Mouse (Mus musculus): Measurements from ENCODE around the gene Mroh2a.

Mroh2a gene

DNA sequence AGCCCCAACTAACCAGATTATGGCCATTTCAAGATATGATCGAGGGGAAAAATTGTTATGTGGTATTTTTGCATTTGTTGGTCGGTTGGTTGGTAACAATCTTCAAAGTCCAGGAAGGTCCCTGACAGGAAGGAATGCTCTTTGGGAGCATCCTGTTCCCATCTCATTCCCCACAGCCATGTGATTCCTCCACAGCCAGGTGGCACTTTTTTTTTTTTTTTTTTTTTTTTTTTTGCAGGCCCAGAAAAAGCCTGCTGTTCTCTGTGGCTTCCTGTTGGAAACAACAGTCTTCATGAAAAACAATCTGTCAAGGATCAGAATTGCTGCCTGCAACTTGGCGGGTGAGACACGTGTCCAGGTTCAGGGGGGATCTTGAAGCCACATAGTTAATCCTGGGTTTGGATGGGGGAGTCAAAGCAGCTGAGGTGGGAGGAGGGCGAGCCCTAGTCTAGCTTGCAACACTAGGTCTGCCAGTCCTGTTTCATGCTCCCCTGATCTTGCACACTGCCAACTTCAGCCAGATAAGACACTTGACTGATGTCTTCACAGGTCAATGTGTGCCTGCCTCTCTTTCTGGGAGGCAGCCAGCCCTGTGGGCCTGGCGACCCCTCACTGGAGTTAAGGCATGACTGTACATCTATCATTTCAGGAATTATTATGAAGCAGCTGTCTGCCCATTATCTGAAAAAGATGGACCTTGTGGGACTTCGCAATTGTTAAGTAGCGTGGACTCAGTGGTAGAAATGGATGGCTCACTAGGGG is 32.3 kb downstream of the Mroh2a start:
- DNase-seq (ENCODE audit: low spot score) = no peak

DNA sequence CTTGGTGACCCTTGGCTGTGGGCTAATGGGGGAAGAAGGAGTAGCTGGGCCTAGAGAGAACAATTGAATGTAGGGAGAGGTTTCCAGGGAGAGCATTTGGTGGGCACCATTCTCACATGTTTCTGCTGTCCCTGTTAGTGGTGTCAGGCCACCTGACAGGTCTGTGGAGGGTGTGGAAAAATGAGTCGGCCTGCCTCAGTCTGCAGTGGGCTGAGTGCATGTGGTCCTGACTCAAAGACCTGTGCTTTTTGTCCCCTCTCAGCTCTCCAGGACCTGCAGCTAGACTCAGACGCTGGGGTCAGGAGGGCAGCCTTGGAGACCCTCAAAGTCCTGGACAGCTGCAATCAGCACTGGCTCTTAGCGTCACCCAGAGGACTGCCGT is 32.8 kb downstream of the Mroh2a start:
- DNase-seq (ENCODE audit: low spot score) = no peak

DNA sequence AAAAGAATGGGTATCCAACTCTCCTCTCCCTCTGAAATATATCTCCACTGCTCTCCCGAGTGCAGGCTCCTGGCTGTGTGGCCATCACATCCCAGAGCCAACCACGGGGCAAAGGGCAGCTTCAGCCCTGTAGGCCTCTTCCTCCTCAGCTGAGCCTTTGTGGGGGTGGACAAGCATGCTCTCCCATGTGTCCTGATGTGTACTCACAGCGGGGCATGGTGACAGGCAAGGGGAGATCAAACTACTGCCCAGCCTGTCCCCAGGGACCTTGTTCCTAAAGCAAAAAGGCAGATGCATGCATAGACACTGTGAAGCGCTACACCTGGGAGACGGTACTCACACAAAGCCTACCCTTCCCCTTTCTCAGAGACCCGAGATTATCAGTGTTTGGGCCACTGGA is 33.3 kb downstream of the Mroh2a start:
- no peak for DNase-seq (ENCODE audit: low spot score)

DNA sequence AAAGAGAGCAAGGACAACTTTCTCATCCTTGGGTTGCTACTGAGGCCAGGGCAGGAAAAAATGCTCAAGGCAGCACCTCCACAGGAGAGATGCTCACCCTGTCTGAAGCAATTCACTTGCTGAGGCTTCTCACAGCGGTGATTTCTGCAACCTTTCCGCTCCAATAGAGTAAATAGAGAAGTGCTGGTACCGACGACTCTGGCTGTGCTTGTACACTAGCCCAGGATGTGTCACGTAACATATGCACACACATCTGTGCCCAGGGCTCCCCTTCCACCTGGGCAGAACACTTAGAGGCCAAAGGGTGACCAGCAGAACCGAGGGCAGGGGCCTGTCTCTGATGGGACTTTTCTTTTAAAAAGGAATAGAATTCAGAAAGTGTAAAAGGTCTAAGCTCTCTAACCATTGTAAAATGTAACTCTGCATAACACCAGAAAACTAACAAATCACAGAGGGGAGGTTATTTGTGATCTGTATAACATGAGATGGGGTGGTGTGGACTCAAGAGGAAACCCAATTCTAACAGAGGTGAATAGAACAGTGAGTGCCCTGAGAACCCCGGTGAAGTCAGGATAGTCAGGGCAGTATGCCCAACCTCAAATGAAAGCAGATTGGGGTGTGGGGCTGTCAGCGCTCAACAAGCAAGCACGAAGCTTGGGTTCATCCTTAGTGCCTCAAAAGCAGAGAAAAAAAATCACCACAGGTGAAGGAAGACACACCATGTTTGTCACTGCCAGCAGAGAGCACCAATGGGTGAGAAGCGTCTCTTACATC is 34.0 kb downstream of the Mroh2a start:
- no peak for DNase-seq (ENCODE audit: low spot score)

DNA sequence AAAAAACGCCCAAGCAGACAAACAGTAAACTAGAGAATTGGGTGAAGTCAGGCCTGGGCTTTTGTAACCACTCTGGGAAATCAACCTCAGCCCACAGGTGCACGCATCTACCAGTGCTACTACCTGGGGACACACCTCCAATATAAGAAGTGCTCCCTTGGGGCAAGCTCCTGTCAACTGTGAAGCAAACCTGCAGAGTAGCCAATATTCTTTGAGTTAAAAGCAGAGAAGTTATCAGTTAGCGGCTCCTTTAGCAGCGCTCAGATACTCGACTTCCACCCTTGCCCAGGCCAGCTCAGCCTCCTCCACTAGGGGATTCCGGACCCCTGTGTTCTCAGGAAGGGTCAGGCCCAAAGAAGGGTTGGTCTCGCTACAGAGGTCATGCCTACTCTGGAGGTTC is 34.9 kb downstream of the Mroh2a start:
- DNase-seq (ENCODE audit: low spot score) = no peak

DNA sequence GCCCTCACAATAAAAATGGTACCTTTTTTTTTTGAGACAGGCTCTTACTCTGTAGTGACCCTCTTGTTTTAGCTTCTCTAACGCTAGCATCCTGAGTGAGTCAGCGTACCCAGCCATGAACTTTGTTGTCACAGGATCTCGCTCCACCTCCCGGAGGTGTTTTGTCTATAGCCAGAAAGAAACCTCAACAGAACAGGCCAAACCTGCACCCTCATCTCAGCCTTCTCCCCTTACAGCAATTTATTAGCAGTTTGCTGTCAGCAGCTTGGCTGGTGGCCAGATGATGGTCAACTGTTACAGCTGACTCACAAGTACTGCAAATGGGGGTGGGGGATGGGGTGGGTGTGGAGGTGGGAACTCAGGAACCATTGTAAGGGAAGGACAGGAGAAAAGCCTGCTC is 35.5 kb downstream of the Mroh2a start:
- DNase-seq (ENCODE audit: low spot score) = no peak

DNA sequence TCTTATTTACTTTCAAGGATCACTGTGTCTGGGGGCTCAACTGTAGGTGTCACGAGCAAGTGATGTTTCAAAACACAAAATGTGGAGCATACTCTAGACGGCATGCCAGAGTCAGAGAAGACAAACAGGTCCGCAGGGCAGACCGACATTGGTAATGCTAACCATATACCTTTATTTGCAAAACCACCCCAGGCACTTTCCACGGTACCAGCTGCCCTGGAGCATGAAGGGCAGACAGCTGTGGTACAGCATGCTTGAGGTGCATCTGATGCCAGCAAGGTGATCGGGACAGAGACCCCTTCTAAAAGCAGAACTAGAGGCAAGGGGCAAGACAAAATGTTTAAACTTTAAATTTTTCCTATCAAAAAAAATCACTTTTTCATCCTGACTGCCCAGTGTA is 36.2 kb downstream of the Mroh2a start:
- DNase-seq (ENCODE audit: low spot score) = no peak

DNA sequence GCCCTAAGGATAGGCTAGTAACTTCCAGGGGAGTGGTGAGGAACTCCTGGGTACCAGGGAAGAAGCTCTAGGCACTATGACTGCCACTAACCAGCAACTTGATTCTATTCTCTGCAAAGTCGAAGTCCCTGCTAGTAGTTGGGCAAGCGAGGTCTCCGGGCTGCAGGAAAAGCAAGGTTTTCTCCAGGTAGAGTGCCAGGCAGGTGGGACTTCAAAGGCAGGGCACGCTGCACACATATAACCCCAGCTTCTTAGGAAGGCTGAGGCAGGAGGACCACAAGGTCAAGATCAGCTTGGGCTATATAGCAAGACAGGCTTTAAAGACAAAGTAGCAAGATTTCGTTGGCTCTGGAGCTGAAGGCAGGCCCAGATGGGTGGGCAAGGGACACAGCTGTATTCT is 37.0 kb downstream of the Mroh2a start:
- no peak for DNase-seq (ENCODE audit: low spot score)

DNA sequence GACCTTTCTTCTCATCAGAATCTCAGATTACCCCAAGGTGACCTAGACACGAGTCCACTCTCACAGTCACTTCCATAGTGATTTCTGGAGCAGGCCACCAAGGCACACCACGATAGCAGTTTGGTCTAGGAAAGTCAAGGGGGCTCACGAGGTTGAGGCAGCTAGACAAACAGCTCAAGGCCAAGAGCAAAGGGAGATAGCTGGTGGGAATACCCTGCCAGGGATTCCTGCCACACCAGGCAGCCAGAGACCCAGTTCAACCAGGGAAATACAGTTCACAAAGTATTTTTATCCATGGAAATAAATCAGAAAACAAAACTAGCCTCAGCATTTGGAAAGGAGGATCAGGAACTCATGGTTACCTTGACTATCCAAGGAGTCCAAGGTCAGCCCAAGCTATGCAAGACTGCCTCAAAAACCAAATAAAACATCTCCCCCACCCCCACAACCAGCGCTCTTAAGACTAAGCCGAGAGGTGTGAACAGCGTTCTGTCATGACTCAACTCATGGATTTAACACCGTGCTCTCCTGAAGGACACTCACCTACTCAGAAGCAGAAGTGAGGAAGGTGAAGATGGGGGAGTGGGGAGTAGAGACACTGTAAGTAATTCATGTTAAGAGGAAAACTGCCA is 37.6 kb downstream of the Mroh2a start:
- DNase-seq (ENCODE audit: low spot score) = no peak

DNA sequence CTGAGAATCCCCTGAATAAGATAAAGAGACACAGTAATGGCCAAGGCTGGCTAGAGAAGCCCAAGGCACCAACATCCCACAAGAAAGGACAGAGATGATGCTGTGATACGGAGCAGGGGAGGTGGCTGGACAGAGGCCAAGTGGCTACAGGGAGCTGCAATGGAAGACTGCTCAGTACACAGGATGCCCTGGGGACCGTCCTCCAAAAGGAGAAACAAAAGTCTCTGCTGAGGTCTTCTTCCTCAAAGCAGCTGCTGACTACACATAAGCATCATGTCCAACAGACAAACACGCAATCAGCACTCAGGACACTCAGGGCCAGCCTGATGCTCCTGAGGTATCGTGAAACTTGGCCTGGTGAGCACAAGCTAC is 38.1 kb downstream of the Mroh2a start:
- DNase-seq (ENCODE audit: low spot score) = no peak

DNA sequence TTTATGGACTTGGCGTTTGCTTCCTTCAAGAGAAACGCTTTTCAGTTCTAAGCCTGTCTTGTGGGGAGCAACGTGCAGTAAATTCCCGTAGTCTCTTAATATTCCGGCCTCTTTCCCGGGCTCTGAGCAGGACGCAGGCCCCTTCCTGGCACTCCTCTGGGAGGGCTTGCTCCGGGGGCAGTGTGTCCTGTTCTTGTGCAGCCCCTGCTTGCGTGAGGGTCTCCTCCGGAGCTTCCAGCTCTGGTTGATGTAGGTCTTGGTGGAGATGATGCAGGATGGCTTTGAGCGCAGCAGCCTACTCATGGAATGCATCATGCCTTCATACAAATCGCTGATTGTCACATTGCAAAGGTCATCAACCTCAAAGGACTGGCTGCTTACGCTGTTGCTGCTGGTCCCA is 39.3 kb downstream of the Mroh2a start:
- DNase-seq (ENCODE audit: low spot score) = no peak

DNA sequence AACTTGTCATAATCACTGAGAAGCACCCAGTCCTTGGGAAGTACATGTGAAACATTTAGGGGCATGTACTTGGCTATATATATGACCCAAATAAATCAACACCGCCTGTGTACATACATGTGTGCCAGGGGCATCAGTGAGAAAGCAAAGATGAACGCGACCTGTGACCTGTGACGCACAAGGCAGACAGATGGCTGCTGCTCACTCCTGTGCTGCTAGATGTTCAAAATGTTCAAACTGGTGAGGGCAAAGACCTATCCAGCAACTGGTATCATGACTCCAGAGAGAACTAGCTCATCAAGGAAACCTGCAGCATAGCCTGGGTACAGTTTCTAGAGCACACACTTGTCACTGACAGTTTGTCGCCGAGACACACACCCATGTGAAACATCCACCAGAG is 40.7 kb downstream of the Mroh2a start:
- DNase-seq (ENCODE audit: low spot score) = no peak

DNA sequence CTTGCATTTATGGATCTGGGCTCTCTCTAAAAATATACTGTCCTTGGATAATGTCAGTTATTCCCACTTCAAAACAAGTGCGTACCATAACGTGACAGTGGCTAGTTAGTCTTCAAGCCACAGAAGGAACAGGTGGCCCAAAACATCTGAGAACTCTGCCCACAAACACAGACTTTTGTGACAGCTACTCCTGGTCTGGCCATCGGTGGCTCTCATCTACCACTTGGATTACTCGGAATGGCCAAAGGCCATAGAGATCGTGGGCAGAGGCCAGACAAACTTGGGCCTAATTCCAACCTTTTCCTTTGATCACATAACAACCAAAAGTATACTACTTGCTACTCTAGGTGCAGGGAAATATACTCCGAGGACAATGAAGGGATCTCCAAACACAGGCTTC is 41.3 kb downstream of the Mroh2a start:
- DNase-seq (ENCODE audit: low spot score) = no peak

DNA sequence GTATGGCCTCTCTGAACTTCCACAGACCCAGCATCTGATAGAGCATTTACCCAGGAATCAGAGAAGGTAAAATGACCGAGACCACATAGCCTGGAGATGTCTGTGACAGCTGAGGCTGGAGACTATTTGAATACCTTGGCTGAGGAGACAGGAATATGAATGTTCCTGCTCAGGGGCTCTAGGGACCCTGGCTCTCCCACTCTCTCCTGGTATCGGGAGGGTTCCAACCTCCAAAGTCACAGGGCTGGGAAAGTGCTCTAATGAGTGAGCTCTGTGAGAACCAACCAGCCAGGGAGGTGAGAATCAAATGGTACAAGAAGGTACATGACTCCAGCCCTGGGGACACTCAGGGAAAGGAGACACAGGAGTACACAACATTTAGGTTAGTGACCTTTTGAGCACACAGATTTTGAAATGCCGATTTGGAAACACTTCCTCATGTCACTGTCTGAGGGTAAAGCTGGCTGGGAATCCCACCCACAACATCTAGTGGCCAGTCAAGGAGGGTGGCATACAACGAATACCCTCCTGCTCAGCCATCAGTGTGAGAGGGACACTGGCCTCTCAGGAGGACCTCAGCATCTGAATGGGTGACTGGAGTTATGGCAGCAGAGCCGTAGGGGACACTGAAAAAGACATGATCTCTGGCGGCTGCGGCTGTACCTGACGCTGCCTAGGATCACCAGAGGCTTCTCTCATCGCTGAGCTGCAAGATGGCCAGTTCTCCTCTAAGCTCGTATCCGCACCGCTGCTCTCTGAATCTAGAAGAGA is 42.9 kb downstream of the Mroh2a start:
- no peak for DNase-seq (ENCODE audit: low spot score)

DNA sequence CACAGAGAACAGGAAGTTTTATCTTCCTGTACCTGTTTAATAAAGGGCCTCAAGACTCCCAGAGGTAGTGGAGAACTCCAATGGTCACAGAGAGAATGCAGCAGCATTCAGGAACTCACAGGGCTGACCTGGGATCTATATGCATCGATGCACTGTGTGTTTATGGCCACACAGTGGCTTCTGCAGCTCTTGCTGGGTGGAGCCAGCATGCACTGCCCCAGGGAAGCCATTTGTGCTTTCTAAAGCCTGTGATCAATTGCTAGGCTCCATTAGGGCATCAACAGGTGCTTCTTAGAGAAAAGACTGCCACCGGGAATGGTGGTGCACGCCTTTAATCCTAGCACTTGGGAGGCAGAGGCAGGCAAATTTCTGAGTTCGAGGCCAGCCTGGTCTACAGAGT is 46.1 kb downstream of the Mroh2a start:
- DNase-seq (ENCODE audit: low spot score) = no peak

DNA sequence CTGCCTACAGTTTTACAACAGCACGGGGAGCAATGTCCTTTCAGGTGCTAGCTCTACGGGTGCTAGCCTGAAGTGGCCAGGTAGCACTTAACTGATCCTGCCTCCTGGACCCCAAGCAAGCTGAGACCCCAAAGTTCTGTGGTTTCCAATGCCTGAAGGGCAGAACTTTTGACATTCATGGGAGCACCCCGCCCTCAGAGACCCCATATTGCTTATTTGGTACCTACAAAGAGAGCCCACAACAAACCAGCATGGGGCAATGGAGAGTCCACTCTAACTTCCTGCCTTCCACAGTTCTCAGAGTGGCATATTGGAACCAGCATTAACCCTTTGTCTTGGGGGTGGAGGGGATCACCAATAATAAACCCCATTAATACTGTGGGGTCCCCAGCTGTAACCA is 46.5 kb downstream of the Mroh2a start:
- no peak for DNase-seq (ENCODE audit: low spot score)

DNA sequence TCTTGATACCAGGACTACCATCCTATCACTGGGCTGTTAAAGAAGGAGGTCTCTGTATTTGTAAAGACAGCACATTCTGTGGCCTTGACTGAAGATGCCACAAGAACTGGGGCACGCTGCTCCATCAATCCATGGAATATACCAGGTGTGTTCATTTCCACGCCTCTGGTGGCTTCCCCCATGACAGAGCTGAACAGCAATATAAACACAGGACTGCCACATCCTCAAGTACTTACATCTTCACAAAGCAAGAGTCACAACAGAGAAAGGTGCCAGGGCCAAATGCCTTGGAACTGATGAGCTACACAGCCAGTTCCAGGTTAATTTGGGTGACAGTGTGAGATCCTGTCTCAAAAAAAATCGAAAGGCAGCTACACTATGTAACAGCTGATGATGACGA is 47.0 kb downstream of the Mroh2a start:
- no peak for DNase-seq (ENCODE audit: low spot score)

DNA sequence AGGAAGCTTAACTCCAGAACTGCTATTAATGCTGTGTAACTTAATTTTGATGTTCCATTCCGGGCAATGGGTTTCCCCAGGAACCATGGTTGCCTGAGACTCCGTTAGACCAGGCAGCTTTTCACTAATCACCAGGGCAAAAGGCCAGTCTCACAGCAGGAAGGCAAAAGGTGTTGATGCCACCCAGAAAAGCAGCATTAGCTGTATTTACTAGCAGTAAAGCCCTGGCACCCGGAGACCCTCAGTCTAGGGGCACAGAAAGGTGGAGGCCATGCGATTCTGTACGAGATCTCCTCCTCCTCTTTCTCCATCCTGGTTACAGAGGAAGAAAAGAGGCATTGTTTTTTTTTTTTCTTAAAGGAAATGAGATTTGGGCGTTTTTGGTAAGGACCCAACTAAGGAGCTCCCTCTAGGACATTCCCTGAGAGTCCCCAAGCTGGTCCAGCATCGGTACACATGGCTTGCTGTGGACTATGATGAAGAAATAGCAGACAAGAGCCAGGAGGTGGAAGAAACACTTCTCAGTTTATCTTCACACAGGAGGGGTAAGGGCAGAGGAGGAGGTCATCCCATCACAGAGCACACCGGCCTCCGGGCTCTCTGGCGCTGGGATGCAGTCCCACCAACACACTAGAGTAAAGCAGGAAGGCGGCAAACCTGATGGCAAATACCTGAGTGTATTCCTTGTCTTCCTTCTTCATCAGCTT is 47.7 kb downstream of the Mroh2a start:
- no peak for DNase-seq (ENCODE audit: low spot score)

DNA sequence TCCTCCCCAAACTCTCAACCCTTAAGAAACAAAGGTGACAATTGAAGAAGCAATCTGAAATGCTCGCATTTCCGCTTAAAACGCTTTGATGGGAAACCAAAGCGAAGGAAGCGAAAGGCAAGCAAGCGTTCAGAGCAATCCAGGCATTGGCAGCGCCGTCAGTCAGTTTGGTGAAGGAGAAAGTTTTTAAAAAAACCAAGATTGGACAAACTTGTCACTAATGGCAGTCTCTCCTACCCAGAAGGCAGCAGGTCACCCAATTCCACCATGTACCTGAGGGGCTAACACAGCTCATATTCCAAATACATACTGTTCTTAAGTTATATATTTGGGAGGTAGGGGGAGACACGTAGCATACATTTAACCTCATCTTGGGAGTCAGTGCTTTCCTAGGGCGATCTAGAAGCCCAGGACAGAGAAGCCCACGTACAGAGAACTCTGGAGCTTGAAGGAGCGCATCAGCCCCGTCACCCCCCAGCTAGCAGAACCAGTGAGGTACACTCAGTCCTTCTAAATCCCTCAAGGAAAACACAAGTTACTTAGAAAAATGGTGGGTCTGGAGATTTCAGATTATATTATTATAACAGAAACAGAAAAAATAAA is 48.4 kb downstream of the Mroh2a start:
- DNase-seq (ENCODE audit: low spot score) = no peak

DNA sequence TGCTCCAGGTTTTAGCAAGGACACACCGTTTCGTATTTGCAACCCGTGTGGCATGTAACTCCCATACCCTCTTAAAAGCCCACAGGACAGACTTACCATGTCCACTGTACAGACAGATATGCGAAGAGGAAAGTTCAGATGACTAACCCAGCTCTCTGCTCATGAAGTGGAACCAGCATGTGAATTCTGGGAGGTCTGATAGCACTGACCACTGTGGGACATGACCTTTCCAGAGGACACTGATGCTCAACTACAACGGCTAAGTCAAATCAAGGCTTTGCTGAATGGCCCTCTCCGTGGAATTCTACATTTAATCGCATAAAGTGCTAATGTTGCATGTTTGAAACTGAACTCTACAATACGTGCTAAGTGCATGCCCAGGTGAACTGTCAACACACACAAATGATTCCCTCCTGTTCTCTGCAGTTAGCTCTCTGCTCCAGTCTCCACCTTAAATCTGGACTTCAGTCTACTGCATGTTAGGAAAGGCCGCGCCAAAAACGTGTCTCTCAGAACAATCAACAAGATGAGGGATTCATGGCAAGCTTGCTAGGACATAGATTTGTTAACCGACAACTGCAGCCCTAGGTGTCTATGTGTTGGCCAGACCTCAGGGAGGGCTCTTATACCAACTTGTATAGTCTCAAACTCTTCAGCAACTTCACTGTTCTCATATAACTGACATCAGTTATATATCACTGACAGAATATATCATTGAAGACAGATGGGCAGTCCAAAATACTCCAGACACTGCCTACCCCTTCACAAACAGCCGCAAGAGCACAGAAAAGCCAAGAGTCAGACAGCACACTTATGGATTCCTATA is 49.1 kb downstream of the Mroh2a start:
- DNase-seq (ENCODE audit: low spot score) = no peak
